In the genomic region with DNA sequence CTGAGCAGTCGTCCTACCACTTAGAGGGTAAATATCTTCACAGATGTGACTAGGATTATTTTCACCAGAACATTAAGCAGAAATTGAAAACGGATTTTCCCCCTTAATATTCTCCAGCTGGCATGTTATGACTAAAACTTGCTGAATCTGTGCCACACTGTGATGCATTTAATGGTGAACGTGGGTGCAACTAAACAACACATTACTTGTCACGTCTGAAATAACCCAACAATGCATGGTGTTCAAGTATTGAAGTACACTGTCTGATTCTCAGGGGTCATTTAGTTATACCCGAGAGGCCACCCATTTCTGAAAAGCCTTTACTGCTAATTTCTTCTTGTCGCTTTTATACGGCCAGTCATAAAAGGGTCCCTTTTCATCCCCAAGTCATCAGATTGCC, we compare ENCODE assay signal across 24 mouse cellular contexts.
"Had no signal": no experiment of that assay in that cellular context is flagged by ENCODE, and none has a peak within 500 bp of the region (broad histone marks: within the 10 kb centered on the region; RNA-seq: fewer than 3 reads in every experiment).

No protein-coding gene starts in this region.

- H3K9me3 ChIP-seq: limb, embryonic 12.5 days; limb, embryonic 15.5 days; liver, embryonic 12.5 days; liver, embryonic 15.5 days; lung, embryonic 15.5 days; megakaryocyte, embryonic 14.5 days; midbrain, embryonic 10.5 days; midbrain, embryonic 15.5 days; neural tube, embryonic 13.5 days had no signal

- ATAC-seq: liver, embryonic 12.5 days; midbrain, embryonic 15.5 days had no signal

- H3K4me3 ChIP-seq: limb, embryonic 12.5 days; limb, embryonic 15.5 days; liver, embryonic 12.5 days; liver, embryonic 15.5 days; lung, embryonic 15.5 days; megakaryocyte, embryonic 14.5 days; midbrain, embryonic 10.5 days; midbrain, embryonic 15.5 days; neural tube, embryonic 13.5 days had no signal

- DNase-seq: kidney, adult 18-20 months; kidney, adult 9 months; kidney, postnatal 25 days; left cerebral cortex, postnatal 4 days; lung, adult 18-20 months; lung, postnatal 10 days; lung, postnatal 36 days; right cerebral cortex, adult 18-20 months; right cerebral cortex, postnatal 14 days; right cerebral cortex, postnatal 4 days; thymus, adult 2 months; thymus, postnatal 14 days; thymus, postnatal 4 days had no signal

- H3K36me3 ChIP-seq: limb, embryonic 12.5 days; limb, embryonic 15.5 days; liver, embryonic 12.5 days; liver, embryonic 15.5 days; lung, embryonic 15.5 days; midbrain, embryonic 10.5 days; midbrain, embryonic 15.5 days; neural tube, embryonic 13.5 days had no signal

- H3K9ac ChIP-seq: limb, embryonic 12.5 days; limb, embryonic 15.5 days; liver, embryonic 12.5 days; liver, embryonic 15.5 days; lung, embryonic 15.5 days; midbrain, embryonic 15.5 days; neural tube, embryonic 13.5 days had no signal

- H3K4me2 ChIP-seq: limb, embryonic 12.5 days; limb, embryonic 15.5 days; liver, embryonic 12.5 days; liver, embryonic 15.5 days; lung, embryonic 15.5 days; midbrain, embryonic 15.5 days; neural tube, embryonic 13.5 days had no signal

- H3K4me1 ChIP-seq: limb, embryonic 15.5 days; liver, embryonic 12.5 days; liver, embryonic 15.5 days; lung, embryonic 15.5 days; megakaryocyte, embryonic 14.5 days; midbrain, embryonic 10.5 days; midbrain, embryonic 15.5 days had no signal

- H3K27ac ChIP-seq: kidney, postnatal 0 days; limb, embryonic 12.5 days; limb, embryonic 15.5 days; liver, embryonic 12.5 days; liver, embryonic 15.5 days; lung, embryonic 15.5 days; midbrain, embryonic 10.5 days; midbrain, embryonic 15.5 days; neural tube, embryonic 13.5 days; stomach, postnatal 0 days had no signal

- H3K27me3 ChIP-seq: limb, embryonic 12.5 days; limb, embryonic 15.5 days; liver, embryonic 12.5 days; liver, embryonic 15.5 days; lung, embryonic 15.5 days; megakaryocyte, embryonic 14.5 days; midbrain, embryonic 15.5 days; neural tube, embryonic 13.5 days had no signal
